In the genomic region with DNA sequence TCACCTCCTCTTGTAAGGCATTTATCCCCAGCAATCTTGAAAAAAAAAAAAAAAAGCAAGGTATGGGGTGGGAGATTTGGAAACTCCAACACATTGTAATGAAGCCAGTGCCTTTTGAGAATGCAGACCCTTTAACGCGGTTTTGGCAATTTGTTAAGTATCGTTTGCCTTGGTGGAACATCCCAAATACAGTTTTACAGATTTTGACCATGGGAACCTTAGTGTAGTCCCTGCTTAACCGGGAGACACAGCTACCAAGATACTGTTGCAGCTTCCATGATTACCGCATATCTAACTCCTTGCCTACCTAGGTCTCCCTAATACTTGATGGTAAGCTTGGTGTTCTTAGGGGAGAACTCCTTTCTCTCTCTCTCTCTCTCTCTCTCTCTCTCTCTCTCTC, we compare ENCODE assay signal across 8 mouse cellular contexts. TPM values are rescaled to one million over a fixed set of nuclear protein-coding genes. Genes with fewer than 3 reads are reported as not detected.
DNase-seq lines count a peak whose midpoint lies in the region; ATAC-seq and TF ChIP-seq lines count a peak whose summit lies in the region.

No protein-coding gene starts in this region.

- DNase-seq in cerebellum, adult 9-10 months = peak; percentile 9
- no peak for DNase-seq in cerebellum, adult 11-12 months
- DNase-seq in spleen, adult 2 months (ENCODE audit: low read depth in 1 of 2, low spot score in 2 of 2) = no peak
- no peak for DNase-seq in spleen, postnatal 10 days (ENCODE audit: low spot score in 2 of 2)
- DNase-seq in left cerebral cortex, postnatal 36 days (ENCODE audit: low spot score in 2 of 2) = no peak
- DNase-seq in cerebellum, adult 9-11 months = no peak

- peak overlapping the region; percentile 96 for H3K9ac ChIP-seq in limb, embryonic 13.5 days
- H3K9ac ChIP-seq in stomach, embryonic 16.5 days (ENCODE audit: low read length) = peak overlapping the region; percentile 97

- no peak for TF ChIP-seq POLR2A in spleen, adult 2 months (IDR thresholded peaks at IDR 0.05; ENCODE audit: low read depth, low read length)

- 32% methylated on average over 5 of the region's 5 CpGs for WGBS in spleen, adult 2 months
- 17% methylated on average over 5 of the region's 5 CpGs for WGBS in limb, embryonic 13.5 days
- 11% methylated on average over 5 of the region's 5 CpGs for WGBS in stomach, embryonic 16.5 days

- H3K9me3 ChIP-seq in limb, embryonic 13.5 days = no peaks in the 10 kb centered on the region
- no peaks in the 10 kb centered on the region for H3K9me3 ChIP-seq in stomach, embryonic 16.5 days (replicated peaks; ENCODE audit: control insufficient read depth, low read length)

- peak overlapping the region; percentile 80 for H3K4me2 ChIP-seq in limb, embryonic 13.5 days (replicated peaks)
- H3K4me2 ChIP-seq in stomach, embryonic 16.5 days (ENCODE audit: low read depth, low read length) = peak overlapping the region; percentile 67

- TF ChIP-seq CTCF in spleen, adult 2 months (IDR thresholded peaks at IDR 0.05; ENCODE audit: extremely low read depth, insufficient read depth, insufficient read length, insufficient replicate concordance) = no peak

- intact Hi-C loops in left cerebral cortex, postnatal 36 days (cut with DNase I) = no loop called here

- ATAC-seq in limb, embryonic 13.5 days (ENCODE audit: low FRiP score, low read depth) = no peak
- ATAC-seq in stomach, embryonic 16.5 days (ENCODE audit: insufficient read depth, low FRiP score) = no peak

- no peak overlapping the region for H3K27ac ChIP-seq in spleen, adult 2 months (ENCODE audit: insufficient read depth, low read length)
- H3K27ac ChIP-seq in limb, embryonic 13.5 days = no peak overlapping the region
- no peak overlapping the region for H3K27ac ChIP-seq in stomach, embryonic 16.5 days (ENCODE audit: low read length)

- H3K4me3 ChIP-seq in spleen, adult 2 months (ENCODE audit: extremely low read depth, insufficient read depth, insufficient read length) = peak overlapping the region; percentile 80; the same call in 1 of the 2 replicates
- H3K4me3 ChIP-seq in limb, embryonic 13.5 days = peak overlapping the region; percentile 99
- peak overlapping the region; percentile 99 for H3K4me3 ChIP-seq in stomach, embryonic 16.5 days (replicated peaks; ENCODE audit: low read length)

- H3K27me3 ChIP-seq in spleen, adult 2 months (ENCODE audit: control insufficient read depth, insufficient read depth, low read length) = no peaks in the 10 kb centered on the region
- no peaks in the 10 kb centered on the region for H3K27me3 ChIP-seq in limb, embryonic 13.5 days
- no peaks in the 10 kb centered on the region for H3K27me3 ChIP-seq in stomach, embryonic 16.5 days (ENCODE audit: control insufficient read depth, insufficient read depth, low read length)

- H3K4me1 ChIP-seq in spleen, adult 2 months (ENCODE audit: control insufficient read depth, insufficient read depth, insufficient read length) = peaks cover 4% of the 10 kb centered on the region; the same call in 1 of the 2 replicates
- H3K4me1 ChIP-seq in limb, embryonic 13.5 days = peaks cover 17% of the 10 kb centered on the region
- peaks cover 4% of the 10 kb centered on the region for H3K4me1 ChIP-seq in stomach, embryonic 16.5 days (ENCODE audit: control insufficient read depth, insufficient read depth, low read length)

- H3K36me3 ChIP-seq in spleen, adult 2 months (ENCODE audit: control insufficient read depth, insufficient read depth, low read length) = 0 out of 2 replicates have a peak, but pooled peaks cover 2% of the 10 kb centered on the region
- peaks cover 28% of the 10 kb centered on the region for H3K36me3 ChIP-seq in limb, embryonic 13.5 days
- 0 out of 2 replicates have a peak, but pooled peaks cover 3% of the 10 kb centered on the region for H3K36me3 ChIP-seq in stomach, embryonic 16.5 days (ENCODE audit: control insufficient read depth, insufficient read depth, low read length)

RNA-seq across cellular contexts. Expression of gene Klhl12, which starts 0.7 kb away (rescaled TPM):
- polyA plus RNA-seq in spleen, adult 2 months (2012; rRNA removed) = 4.8 and 5.9 TPM in 2 replicates
- polyA plus RNA-seq in limb, embryonic 13.5 days (2015; fragmentation: Nextera tagmentation; extraction: Ambion mirVana) = 29.4 and 29.9 TPM in 2 replicates
- 23.1 and 23.7 TPM in 2 replicates for polyA plus RNA-seq in stomach, embryonic 16.5 days (2015; fragmentation: Nextera tagmentation; extraction: Ambion mirVana)
- 10 to 100 TPM; 36.4 to 37.1 TPM for total RNA-seq in left cerebral cortex, postnatal 36 days (2021)

RNA-seq across cellular contexts. Expression of gene Rabif, which starts 38.4 kb away (rescaled TPM):
- 8.6 and 9.4 TPM in 2 replicates for polyA plus RNA-seq in spleen, adult 2 months (2012; rRNA removed)
- 40.1 and 40.8 TPM in 2 replicates for polyA plus RNA-seq in limb, embryonic 13.5 days (2015; fragmentation: Nextera tagmentation; extraction: Ambion mirVana)
- 40.2 and 45.4 TPM in 2 replicates for polyA plus RNA-seq in stomach, embryonic 16.5 days (2015; fragmentation: Nextera tagmentation; extraction: Ambion mirVana)
- 10 to 100 TPM; 26.1 to 29.5 TPM for total RNA-seq in left cerebral cortex, postnatal 36 days (2021)

RNA-seq across cellular contexts. Expression of gene Adipor1, which starts 40.9 kb away (rescaled TPM):
- polyA plus RNA-seq in spleen, adult 2 months (2012; rRNA removed) = 106 and 122 TPM in 2 replicates
- 86.3 and 89.6 TPM in 2 replicates for polyA plus RNA-seq in limb, embryonic 13.5 days (2015; fragmentation: Nextera tagmentation; extraction: Ambion mirVana)
- 88.7 and 97.7 TPM in 2 replicates for polyA plus RNA-seq in stomach, embryonic 16.5 days (2015; fragmentation: Nextera tagmentation; extraction: Ambion mirVana)
- total RNA-seq in left cerebral cortex, postnatal 36 days (2021) = 10 to 100 TPM; 60.2 to 62.8 TPM

RNA-seq across cellular contexts. Expression of gene Cyb5r1, which starts 50.7 kb away (rescaled TPM):
- 46.0 and 46.4 TPM in 2 replicates for polyA plus RNA-seq in spleen, adult 2 months (2012; rRNA removed)
- 41.9 and 43.1 TPM in 2 replicates for polyA plus RNA-seq in limb, embryonic 13.5 days (2015; fragmentation: Nextera tagmentation; extraction: Ambion mirVana)
- 39.7 and 41.5 TPM in 2 replicates for polyA plus RNA-seq in stomach, embryonic 16.5 days (2015; fragmentation: Nextera tagmentation; extraction: Ambion mirVana)
- total RNA-seq in left cerebral cortex, postnatal 36 days (2021) = 10 to 100 TPM; 18.9 to 19.9 TPM
